Mouse (Mus musculus): ENCODE results near the gene Olfr472. TPM values are rescaled to one million over a fixed set of nuclear protein-coding genes. Genes with fewer than 3 reads are reported as not detected.

The Olfr472 gene
- 0.11 TPM for polyA plus RNA-seq (2017; shearing (Covaris generic))

DNA sequence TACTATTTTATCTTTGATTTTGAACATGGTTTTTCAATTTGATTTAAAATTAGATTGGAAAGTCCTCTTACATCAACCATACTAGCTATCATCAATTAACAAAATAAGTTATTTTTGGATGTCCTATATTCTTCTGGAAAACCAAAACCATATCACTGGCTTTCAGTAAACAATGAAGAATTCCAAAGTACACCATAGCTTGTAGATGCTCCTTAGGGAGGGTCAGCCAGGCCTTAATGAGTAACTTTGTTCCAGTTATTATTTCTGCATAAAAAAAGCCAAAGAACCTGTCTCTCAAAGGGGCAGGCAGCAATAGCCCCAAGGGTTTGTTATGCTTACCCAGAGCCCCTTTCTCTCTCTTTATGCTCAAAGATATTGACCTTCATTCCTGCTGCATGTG is at the start of gene Olfr472:
Olfr472 (plus strand) TSS at position 301 of the 400 bp plus-strand sequence.

DNA sequence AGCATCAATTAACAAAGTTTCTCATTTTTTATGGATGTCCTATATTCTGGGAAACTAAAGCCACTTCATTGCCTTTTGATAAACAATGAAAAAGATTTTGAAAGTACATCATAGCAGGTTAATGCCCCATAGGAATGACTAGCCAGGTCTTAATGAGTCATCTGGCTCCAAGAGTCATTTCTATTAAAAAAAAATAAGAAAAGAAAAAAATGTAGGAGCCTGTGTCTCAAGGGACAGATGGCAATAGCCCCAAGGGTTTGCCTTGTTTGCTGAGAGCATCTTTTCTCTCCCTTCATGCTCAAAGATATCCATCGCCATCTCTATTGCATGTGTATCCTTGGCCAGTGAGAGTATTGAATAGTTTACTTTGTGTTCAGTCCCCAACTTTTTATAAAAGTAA is 32.4 kb downstream of the Olfr472 start, which contains the start of gene Olfr473:
Olfr473 (plus strand) TSS at position 301 of the 400 bp plus-strand sequence.

DNA sequence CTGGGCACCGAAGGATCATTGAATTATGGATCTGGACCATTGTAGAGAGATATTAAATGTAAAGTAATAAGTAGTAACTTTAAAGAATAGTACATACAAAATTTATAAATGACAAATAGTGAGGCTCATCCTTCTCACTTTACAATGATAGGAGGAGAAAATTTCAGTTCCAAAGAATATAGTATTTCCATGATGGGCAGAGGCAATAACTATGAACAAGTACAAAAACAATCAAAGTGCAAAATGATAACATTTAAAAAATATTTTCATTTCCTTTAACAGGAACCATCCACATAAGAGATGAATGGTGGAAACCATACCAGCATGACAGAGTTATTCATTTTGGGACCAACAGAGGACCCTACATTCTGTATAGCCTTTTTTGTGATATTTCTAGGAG is 56.6 kb downstream of the Olfr472 start, which contains the start of gene Olfr474:
Olfr474 (plus strand) TSS at position 301 of the 400 bp plus-strand sequence.

Other genes with a start within 250 kb of the Olfr472 start
- gene Cyb5r2, start 139.9 kb upstream of the Olfr472 start, polyA plus RNA-seq (2017; shearing (Covaris generic)): not detected
- gene Ovch2, start 96.7 kb upstream of the Olfr472 start, polyA plus RNA-seq (2017; shearing (Covaris generic)): not detected
- not detected for gene Olfr467, start 85.6 kb upstream of the Olfr472 start, polyA plus RNA-seq (2017; shearing (Covaris generic))
- gene Olfr469, start 72.4 kb upstream of the Olfr472 start, polyA plus RNA-seq (2017; shearing (Covaris generic)): not detected
- gene Olfr470, start 50.4 kb upstream of the Olfr472 start, polyA plus RNA-seq (2017; shearing (Covaris generic)): not detected
- gene Olfr473, start 32.5 kb downstream of the Olfr472 start, polyA plus RNA-seq (2017; shearing (Covaris generic)): not detected
- not detected for gene Olfr474, start 56.7 kb downstream of the Olfr472 start, polyA plus RNA-seq (2017; shearing (Covaris generic))
- not detected for gene Olfr476, start 66.9 kb downstream of the Olfr472 start, polyA plus RNA-seq (2017; shearing (Covaris generic))
- not detected for gene Olfr477, start 88.8 kb downstream of the Olfr472 start, polyA plus RNA-seq (2017; shearing (Covaris generic))
- not detected for gene Olfr478, start 136.1 kb downstream of the Olfr472 start, polyA plus RNA-seq (2017; shearing (Covaris generic))
- not detected for gene Olfr479, start 152.8 kb downstream of the Olfr472 start, polyA plus RNA-seq (2017; shearing (Covaris generic))
- gene Olfr480, start 169.4 kb downstream of the Olfr472 start, polyA plus RNA-seq (2017; shearing (Covaris generic)): not detected
- gene Olfr481, start 182.0 kb downstream of the Olfr472 start, polyA plus RNA-seq (2017; shearing (Covaris generic)): not detected
- gene Olfr482, start 199.7 kb downstream of the Olfr472 start, polyA plus RNA-seq (2017; shearing (Covaris generic)): not detected
- gene Olfr483, start 202.9 kb downstream of the Olfr472 start, polyA plus RNA-seq (2017; shearing (Covaris generic)): not detected
- not detected for gene Olfr484, start 229.5 kb downstream of the Olfr472 start, polyA plus RNA-seq (2017; shearing (Covaris generic))

Measured in naive thymus-derived CD4-positive, alpha-beta T cell, adult 5 months (primary cell).